In genomic region chr14:79516243-79516610, GRCm38 (mm10) we compare ENCODE assay signal across 9 mouse cellular contexts. TPM values are rescaled to one million over a fixed set of nuclear protein-coding genes. Genes with fewer than 3 reads are reported as not detected.
DNase-seq lines count a peak whose midpoint lies in the region; ATAC-seq and TF ChIP-seq lines count a peak whose summit lies in the region.
"Had no signal": no experiment of that assay in that cellular context is flagged by ENCODE, and none has a peak within 500 bp of the region (broad histone marks: within the 10 kb centered on the region; RNA-seq: fewer than 3 reads in every experiment).

No protein-coding gene starts in this region.

- WGBS in lung, embryonic 14.5 days, result 74% methylated on average over 5 of the region's 5 CpGs
- 79% methylated on average over 5 of the region's 5 CpGs for WGBS in embryonic facial prominence, embryonic 14.5 days

- H3K36me3 ChIP-seq in erythroblast, embryonic 14.5 days (ENCODE audit: control insufficient read depth), result peaks cover 22% of the 10 kb centered on the region
- H3K36me3 ChIP-seq in lung, embryonic 14.5 days (ENCODE audit: insufficient read depth), result no peaks in the 10 kb centered on the region
- H3K36me3 ChIP-seq in embryonic facial prominence, embryonic 14.5 days (ENCODE audit: control insufficient read depth, insufficient read depth, low read length), result no peaks in the 10 kb centered on the region

- TF ChIP-seq CTCF in lung, embryonic 14.5 days (IDR thresholded peaks at IDR 0.05; ENCODE audit: low read depth), result no peak

- no peak for ATAC-seq in erythroblast, adult 5-6 weeks (replicated peaks; ENCODE audit: low FRiP score, poor library complexity, severe bottlenecking)
- no peak for ATAC-seq in lung, embryonic 14.5 days (ENCODE audit: insufficient read depth)
- ATAC-seq in embryonic facial prominence, embryonic 14.5 days (ENCODE audit: low read depth), result no peak
- peak; percentile 26 for ATAC-seq in megakaryocyte progenitor cell, adult 5-6 weeks (replicated peaks; ENCODE audit: poor library complexity)

- peak overlapping the region; percentile 23 for H3K4me2 ChIP-seq in lung, embryonic 14.5 days
- peak overlapping the region; percentile 10; the same call in 1 of the 2 replicates for H3K4me2 ChIP-seq in embryonic facial prominence, embryonic 14.5 days (ENCODE audit: low read depth, low read length)

- H3K27me3 ChIP-seq in erythroblast, embryonic 14.5 days (ENCODE audit: control insufficient read depth), result no peaks in the 10 kb centered on the region
- H3K27me3 ChIP-seq in lung, embryonic 14.5 days (ENCODE audit: insufficient read depth, low read length), result no peaks in the 10 kb centered on the region
- H3K27me3 ChIP-seq in embryonic facial prominence, embryonic 14.5 days (replicated peaks; ENCODE audit: control insufficient read depth, insufficient read depth, low read length), result no peaks in the 10 kb centered on the region

- H3K9me3 ChIP-seq in erythroblast, embryonic 14.5 days (ENCODE audit: control insufficient read depth, low read length), result no peaks in the 10 kb centered on the region
- H3K9me3 ChIP-seq in lung, embryonic 14.5 days (ENCODE audit: low read depth, low read length), result no peaks in the 10 kb centered on the region
- H3K9me3 ChIP-seq in embryonic facial prominence, embryonic 14.5 days (ENCODE audit: control insufficient read depth, low read length), result no peaks in the 10 kb centered on the region

- peak overlapping the region; percentile 59 for H3K4me3 ChIP-seq in erythroblast, embryonic 14.5 days (replicated peaks)
- no peak overlapping the region for H3K4me3 ChIP-seq in lung, embryonic 14.5 days (ENCODE audit: low read depth, low read length)
- no peak overlapping the region for H3K4me3 ChIP-seq in embryonic facial prominence, embryonic 14.5 days (ENCODE audit: low read depth, low read length)

- H3K4me1 ChIP-seq in erythroblast, embryonic 14.5 days (ENCODE audit: control insufficient read depth), result peaks cover 77% of the 10 kb centered on the region
- 0 out of 2 replicates have a peak, but pooled peaks cover 4% of the 10 kb centered on the region for H3K4me1 ChIP-seq in lung, embryonic 14.5 days (ENCODE audit: insufficient read depth)
- H3K4me1 ChIP-seq in embryonic facial prominence, embryonic 14.5 days (ENCODE audit: control insufficient read depth, insufficient read depth, low read length), result no peaks in the 10 kb centered on the region

- peak overlapping the region; percentile 42; the same call in 1 of the 2 replicates for H3K27ac ChIP-seq in lung, embryonic 14.5 days (ENCODE audit: low read depth)
- no peak overlapping the region for H3K27ac ChIP-seq in embryonic facial prominence, embryonic 14.5 days (replicated peaks; ENCODE audit: low read depth, low read length)

- no peak overlapping the region for H3K9ac ChIP-seq in lung, embryonic 14.5 days
- no peak overlapping the region for H3K9ac ChIP-seq in embryonic facial prominence, embryonic 14.5 days (ENCODE audit: low read depth, low read length)

- DNase-seq in lung, embryonic 14.5 days, result no peak
- DNase-seq in lung, postnatal 25 days (ENCODE audit: low spot score), result no peak
- no peak for DNase-seq in embryonic facial prominence, embryonic 14.5 days (ENCODE audit: low spot score)
- no peak for DNase-seq in testis, postnatal 14 days (ENCODE audit: low spot score)
- no peak for DNase-seq in adrenal gland, postnatal 4 days (ENCODE audit: low spot score in 2 of 2)
- DNase-seq: lung, postnatal 10 days had no signal

RNA-seq across cellular contexts. Expression of gene Wbp4, which starts 34.9 kb away (rescaled TPM):
- polyA plus RNA-seq in erythroblast, embryonic 14.5 days (2012), result 0.82 and 0.86 TPM in 2 replicates
- 12.1 and 13.0 TPM in 2 replicates for total RNA-seq in erythroblast, adult 5-6 weeks (2015; ENCODE audit: low replicate concordance)
- total RNA-seq in erythroblast, adult 5-6 weeks (2017; ENCODE audit: low replicate concordance), result 30.7 and 45.6 TPM in 2 replicates
- 44.3 and 46.1 TPM in 2 replicates for polyA plus RNA-seq in lung, embryonic 14.5 days (2014; fragmentation: Nextera tagmentation; extraction: Ambion mirVana)
- polyA plus RNA-seq in embryonic facial prominence, embryonic 14.5 days (2014; fragmentation: Nextera tagmentation; extraction: Ambion mirVana), result 39.6 and 46.0 TPM in 2 replicates
- total RNA-seq in megakaryocyte progenitor cell, adult 5-6 weeks (2015), result 33.6 and 34.2 TPM in 2 replicates
- total RNA-seq in megakaryocyte progenitor cell, adult 5-6 weeks (2017), result 50.2 and 84.2 TPM in 2 replicates
- 10 to 100 TPM; 44.8 to 46.7 TPM for total RNA-seq in adrenal gland, postnatal 4 days (2021)

RNA-seq across cellular contexts. Expression of gene Elf1, which starts 35.2 kb away (rescaled TPM):
- 0.65 and 0.69 TPM in 2 replicates for polyA plus RNA-seq in erythroblast, embryonic 14.5 days (2012)
- 38.8 and 45.6 TPM in 2 replicates for total RNA-seq in erythroblast, adult 5-6 weeks (2015; ENCODE audit: low replicate concordance)
- 83.8 and 92.9 TPM in 2 replicates for total RNA-seq in erythroblast, adult 5-6 weeks (2017; ENCODE audit: low replicate concordance)
- polyA plus RNA-seq in lung, embryonic 14.5 days (2014; fragmentation: Nextera tagmentation; extraction: Ambion mirVana), result 19.2 and 20.2 TPM in 2 replicates
- 12.7 and 13.6 TPM in 2 replicates for polyA plus RNA-seq in embryonic facial prominence, embryonic 14.5 days (2014; fragmentation: Nextera tagmentation; extraction: Ambion mirVana)
- total RNA-seq in megakaryocyte progenitor cell, adult 5-6 weeks (2015), result 96.8 and 98.3 TPM in 2 replicates
- 178 and 189 TPM in 2 replicates for total RNA-seq in megakaryocyte progenitor cell, adult 5-6 weeks (2017)
- total RNA-seq in adrenal gland, postnatal 4 days (2021), result 10 to 100 TPM; 27.4 to 28.8 TPM
